Mouse (Mus musculus) heart, embryonic 16.5 days (tissue): ENCODE measurements around the gene Olfr789. TPM values are rescaled to one million over a fixed set of nuclear protein-coding genes. Genes with fewer than 3 reads are reported as not detected.

ENCODE experiments used
- ATAC-seq: fragments of 200-750 bp; cut with Nextera tagmentation; replicated peaks from 2 replicates; pipeline ENCODE4 v1.8.0; 2017; ENCODE audit warnings: moderate number of reproducible peaks; ENCODE audit not compliant: insufficient read depth, low FRiP score; ENCODE audit errors: extremely low read depth
- H3K27ac ChIP-seq: fragments of 300-500 bp; sonication (generic); 2 replicates; pipeline ENCODE4 v1.5.1; 2014; ENCODE audit warnings: mild to moderate bottlenecking, low read length, control low read depth, moderate library complexity
- H3K27me3 ChIP-seq: fragments of 300-500 bp; sonication (generic); 2 replicates; pipeline ENCODE4 v1.6.1; 2014; ENCODE audit warnings: low read length, mixed read lengths; ENCODE audit not compliant: control insufficient read depth, insufficient read depth
- H3K36me3 ChIP-seq: fragments of 300-500 bp; sonication (generic); 2 replicates; pipeline ENCODE4 v1.6.1; 2014; ENCODE audit not compliant: control insufficient read depth, insufficient read depth
- H3K4me1 ChIP-seq: fragments of 300-500 bp; sonication (generic); 2 replicates; pipeline ENCODE4 v1.6.1; 2014; ENCODE audit warnings: low read length, mixed read lengths; ENCODE audit not compliant: control insufficient read depth, insufficient read depth
- H3K4me2 ChIP-seq: fragments of 300-500 bp; sonication (generic); 2 replicates; pipeline ENCODE4 v1.6.1; 2014; ENCODE audit warnings: low read depth, mild to moderate bottlenecking, control low read depth, low read length
- H3K4me3 ChIP-seq: fragments of 300-500 bp; sonication (generic); 2 replicates; pipeline ENCODE4 v1.5.1; 2014; ENCODE audit warnings: mild to moderate bottlenecking, control low read depth, low read length
- H3K9ac ChIP-seq: fragments of 300-500 bp; sonication (generic); 2 replicates; pipeline ENCODE4 v1.6.1; 2014; ENCODE audit warnings: low read length, control low read depth
- H3K9me3 ChIP-seq: fragments of 300-500 bp; sonication (generic); replicated peaks from 2 replicates; pipeline ENCODE4 v1.6.1; 2016; ENCODE audit warnings: low read length; ENCODE audit not compliant: control insufficient read depth
- WGBS: fragments of 180-500 bp; shearing (Covaris S2); extraction: QIAGEN DNeasy Blood & Tissue Kit; methylation state at CpG from one replicate; pipeline ENCODE4 v1.1.7; 2014; 5-methylcytosine and 5-hydroxymethylcytosine counted together
- polyA plus RNA-seq: library from polyadenylated mRNA; unstranded; fragments of >200 nt; fragmentation: Nextera tagmentation; extraction: Ambion mirVana; gene quantifications from 2 replicates; pipeline ENCODE4 v1.2.1, GENCODE M21; 2015

Olfr789 gene
- not detected in 2 replicates for polyA plus RNA-seq

DNA sequence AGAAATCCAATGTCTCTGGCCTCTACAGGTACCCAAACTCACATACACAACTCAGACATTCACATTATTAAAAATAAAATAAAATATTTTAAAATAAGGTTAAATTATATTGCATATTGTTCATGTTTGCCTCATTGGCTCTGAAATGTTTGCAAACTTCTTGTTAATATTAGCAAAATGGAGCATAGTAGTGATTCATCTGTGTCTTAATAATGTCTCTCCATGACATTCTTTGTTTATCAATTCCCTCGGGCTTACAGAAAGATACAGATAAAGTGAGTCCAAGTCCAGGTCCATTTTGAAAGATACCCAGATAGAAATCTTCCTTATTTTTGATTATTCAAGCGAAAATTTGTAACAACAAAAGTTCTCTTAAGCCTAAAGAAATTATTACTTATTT, at the start of gene Olfr789:
TSS of gene Olfr789 (plus strand) at position 301 of the 400 bp plus-strand sequence.
- H3K4me2 ChIP-seq: no peak within 1 kb of the TSS
- H3K9ac ChIP-seq: no peak within 1 kb of the TSS
- ATAC-seq: no peak
- no peaks in the 10 kb centered on the region for H3K4me1 ChIP-seq
- no peak within 1 kb of the TSS for H3K4me3 ChIP-seq
- no peak within 1 kb of the TSS for H3K27ac ChIP-seq
- no peaks in the 10 kb centered on the region for H3K36me3 ChIP-seq
- 47% methylated on average over 2 of the region's 2 CpGs for WGBS
- no peaks in the 10 kb centered on the region for H3K27me3 ChIP-seq
- H3K9me3 ChIP-seq: no peaks in the 10 kb centered on the region

DNA sequence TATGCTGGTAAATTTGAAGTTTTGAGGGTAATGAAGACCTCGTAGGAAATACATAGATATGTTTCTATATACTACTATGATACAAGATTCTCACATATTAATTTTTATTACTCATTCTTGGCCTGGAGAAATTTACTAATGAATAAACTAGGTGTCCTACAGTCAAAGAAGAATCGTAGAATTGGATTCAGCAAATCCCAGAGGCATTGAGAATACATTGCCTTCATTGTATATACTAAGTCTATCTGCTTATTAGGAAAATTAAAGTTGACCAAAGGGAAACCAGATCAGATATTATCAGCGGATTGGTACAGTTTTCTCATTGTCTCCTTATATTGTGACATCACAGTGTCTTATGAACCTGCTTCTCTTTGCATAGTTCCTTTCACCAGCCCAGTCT, 23.0 kb upstream of the Olfr789 start, which contains the start of gene Olfr787:
TSS of gene Olfr787 (plus strand) at position 301 of the 400 bp plus-strand sequence.
- no peak within 1 kb of the TSS for H3K4me3 ChIP-seq
- H3K27ac ChIP-seq: no peak within 1 kb of the TSS
- no peak for ATAC-seq
- H3K4me2 ChIP-seq: no peak within 1 kb of the TSS
- no peaks in the 10 kb centered on the region for H3K4me1 ChIP-seq
- 72% methylated on average over 3 of the region's 3 CpGs for WGBS
- H3K9ac ChIP-seq: no peak within 1 kb of the TSS
- no peaks in the 10 kb centered on the region for H3K27me3 ChIP-seq
- no peaks in the 10 kb centered on the region for H3K9me3 ChIP-seq
- no peaks in the 10 kb centered on the region for H3K36me3 ChIP-seq

DNA sequence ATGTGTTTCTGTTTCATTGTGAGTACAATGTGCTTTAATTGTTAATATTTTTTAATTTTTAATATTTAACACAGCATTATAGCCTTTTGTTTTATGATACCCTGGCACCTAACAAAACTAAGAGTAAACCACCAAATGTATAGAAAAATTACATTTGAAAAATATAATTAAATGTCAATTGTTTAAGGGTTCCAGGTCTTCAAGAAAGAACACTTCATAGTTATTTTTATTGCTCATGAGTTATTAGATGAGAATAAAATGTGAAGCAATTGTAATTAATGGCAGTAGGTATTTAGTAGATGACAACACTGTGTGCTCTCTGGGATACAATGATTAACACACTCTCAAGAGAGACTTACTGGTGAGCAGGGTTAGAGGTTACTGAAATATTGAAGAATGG, 13.9 kb upstream of the Olfr789 start, which contains the start of gene Olfr788:
TSS of gene Olfr788 (plus strand) at position 301 of the 400 bp plus-strand sequence.
- Histone ChIP-seq H3K9me3 (no peaks in the 10 kb centered on the region), H3K27ac (no peak within 1 kb of the TSS)
- ATAC-seq: no peak

DNA sequence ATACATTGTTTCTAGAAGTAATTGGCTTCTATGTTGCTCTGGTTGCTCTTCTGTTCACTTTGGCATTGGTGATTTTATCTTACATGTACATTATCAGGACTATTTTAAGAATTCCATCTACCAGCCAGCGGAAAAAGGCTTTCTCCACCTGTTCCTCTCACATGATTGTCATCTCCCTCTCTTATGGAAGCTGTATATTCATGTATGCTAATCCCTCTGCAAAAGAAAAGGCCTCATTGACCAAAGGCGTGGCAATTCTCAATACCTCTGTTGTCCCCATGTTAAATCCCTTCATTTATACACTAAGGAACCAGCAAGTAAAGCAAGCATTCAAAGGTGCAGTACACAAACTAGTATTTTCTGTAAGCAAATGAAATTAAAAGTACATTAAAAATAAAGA, 11.3 kb upstream of the Olfr789 start:
- WGBS: 62% methylated on average over 2 of the region's 2 CpGs
- no peak overlapping the region for H3K9ac ChIP-seq
- no peak overlapping the region for H3K27ac ChIP-seq
- ATAC-seq: no peak
- H3K4me1 ChIP-seq: no peaks in the 10 kb centered on the region
- H3K9me3 ChIP-seq: no peaks in the 10 kb centered on the region
- no peak overlapping the region for H3K4me3 ChIP-seq
- no peaks in the 10 kb centered on the region for H3K36me3 ChIP-seq
- no peaks in the 10 kb centered on the region for H3K27me3 ChIP-seq
- H3K4me2 ChIP-seq: no peak overlapping the region

More for the DNA sequence above, 13.9 kb upstream of the Olfr789 start, which contains the start of gene Olfr788:
- no peak within 1 kb of the TSS for H3K4me2 ChIP-seq
- no peaks in the 10 kb centered on the region for H3K4me1 ChIP-seq
- H3K27me3 ChIP-seq: no peaks in the 10 kb centered on the region
- no peaks in the 10 kb centered on the region for H3K36me3 ChIP-seq
- no peak within 1 kb of the TSS for H3K9ac ChIP-seq
- H3K4me3 ChIP-seq: no peak within 1 kb of the TSS

DNA sequence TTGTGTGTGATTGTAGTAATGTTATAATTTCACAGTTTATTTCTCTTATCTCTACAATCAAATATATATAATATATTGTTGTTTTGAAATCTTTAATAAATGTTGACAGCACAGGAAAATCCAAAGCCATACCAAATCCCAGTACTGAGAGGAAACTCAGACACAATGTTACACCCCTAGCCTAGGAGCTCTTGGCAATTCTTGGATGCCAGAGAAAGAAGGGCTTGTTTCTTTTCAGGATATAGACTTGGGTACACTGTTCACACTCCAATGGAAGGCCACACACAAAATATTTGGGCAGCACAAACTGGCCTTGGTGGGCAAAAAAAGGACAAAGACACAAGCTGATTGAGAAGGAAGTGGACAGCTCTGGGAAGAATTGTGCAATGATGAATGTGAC, 10.8 kb upstream of the Olfr789 start:
- no peaks in the 10 kb centered on the region for H3K4me1 ChIP-seq
- no peak for ATAC-seq
- H3K9ac ChIP-seq: no peak overlapping the region
- H3K27ac ChIP-seq: no peak overlapping the region
- no peaks in the 10 kb centered on the region for H3K36me3 ChIP-seq
- no peak overlapping the region for H3K4me2 ChIP-seq
- H3K27me3 ChIP-seq: no peaks in the 10 kb centered on the region
- no peak overlapping the region for H3K4me3 ChIP-seq
- no peaks in the 10 kb centered on the region for H3K9me3 ChIP-seq

DNA sequence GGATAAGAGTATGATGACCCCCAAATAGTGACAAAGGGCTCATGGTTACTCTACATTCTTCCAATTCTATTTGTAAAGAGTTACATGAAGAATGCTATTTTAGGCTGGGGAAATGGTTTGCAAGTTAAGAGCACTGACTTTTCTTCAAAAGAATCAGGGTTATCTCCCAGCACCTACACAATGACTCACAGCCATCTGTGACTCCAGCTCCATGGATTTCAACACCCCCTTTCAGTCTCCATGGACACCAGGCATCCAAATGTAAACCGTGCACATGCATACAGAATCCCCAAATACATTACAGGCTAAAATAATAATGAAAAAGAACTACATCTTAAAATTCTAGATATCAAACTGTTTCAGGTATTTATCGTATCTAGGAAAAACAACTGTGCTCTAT, 5.5 kb downstream of the Olfr789 start:
- Histone ChIP-seq H3K4me2 (no peak overlapping the region), H3K4me1 (no peaks in the 10 kb centered on the region), H3K4me3 (no peak overlapping the region), H3K36me3 (no peaks in the 10 kb centered on the region), H3K9ac (no peak overlapping the region), H3K27me3 (no peaks in the 10 kb centered on the region), H3K27ac (no peak overlapping the region), H3K9me3 (no peaks in the 10 kb centered on the region)
- 71% methylated on average over 2 of the region's 2 CpGs for WGBS
- ATAC-seq: no peak

DNA sequence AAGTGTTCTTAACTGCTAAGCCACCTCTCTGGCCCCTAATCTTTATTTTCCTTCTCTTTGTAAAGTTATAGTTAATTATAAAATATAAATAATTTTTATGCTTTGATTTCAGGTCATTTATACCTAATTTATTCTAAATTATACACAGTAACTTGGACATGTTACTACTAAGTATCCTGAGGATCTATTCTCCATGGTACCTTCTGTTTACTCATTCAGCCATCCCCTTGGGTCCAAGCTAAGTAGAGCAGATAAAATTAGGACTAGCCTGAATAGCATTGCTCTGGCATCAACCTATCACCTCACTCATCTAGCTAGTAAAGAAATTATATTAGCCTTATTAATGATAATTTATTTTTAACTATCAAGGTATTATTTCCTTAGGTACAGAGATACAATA, 13.6 kb downstream of the Olfr789 start, which contains the start of gene Olfr790:
TSS of gene Olfr790 (plus strand) at position 301 of the 400 bp plus-strand sequence.
- no peak within 1 kb of the TSS for H3K4me3 ChIP-seq
- H3K9ac ChIP-seq: no peak within 1 kb of the TSS
- no peak for ATAC-seq
- H3K9me3 ChIP-seq: no peaks in the 10 kb centered on the region
- H3K27ac ChIP-seq: no peak within 1 kb of the TSS
- H3K27me3 ChIP-seq: no peaks in the 10 kb centered on the region
- no peaks in the 10 kb centered on the region for H3K36me3 ChIP-seq
- no peak within 1 kb of the TSS for H3K4me2 ChIP-seq
- no peaks in the 10 kb centered on the region for H3K4me1 ChIP-seq

DNA sequence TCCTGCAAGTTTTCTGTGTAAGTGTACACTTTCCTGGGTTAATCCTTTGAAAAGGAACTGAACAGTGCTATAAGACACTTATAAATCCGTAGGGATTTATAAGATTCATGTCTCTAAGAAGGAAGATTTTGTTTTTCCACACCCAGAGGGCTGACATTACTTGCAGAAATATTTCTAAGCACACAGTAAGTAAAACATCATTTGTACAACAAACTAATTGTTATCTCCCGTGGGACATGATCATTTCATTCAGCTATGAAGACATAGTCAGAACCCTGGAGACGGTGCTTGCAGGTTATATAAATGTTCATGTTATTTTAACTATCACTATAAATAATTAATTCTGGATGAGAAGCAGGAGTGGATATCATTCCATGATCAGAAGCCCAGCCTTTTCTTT, 36.9 kb downstream of the Olfr789 start, which contains the start of gene Olfr791:
TSS of gene Olfr791 (plus strand) at position 301 of the 400 bp plus-strand sequence.
- Histone ChIP-seq H3K4me3 (no peak within 1 kb of the TSS), H3K4me2 (no peak within 1 kb of the TSS), H3K36me3 (no peaks in the 10 kb centered on the region), H3K4me1 (no peaks in the 10 kb centered on the region), H3K9ac (no peak within 1 kb of the TSS), H3K27me3 (no peaks in the 10 kb centered on the region), H3K9me3 (no peaks in the 10 kb centered on the region), H3K27ac (no peak within 1 kb of the TSS)
- WGBS: 51% methylated on average over 3 of the region's 3 CpGs
- no peak for ATAC-seq

DNA sequence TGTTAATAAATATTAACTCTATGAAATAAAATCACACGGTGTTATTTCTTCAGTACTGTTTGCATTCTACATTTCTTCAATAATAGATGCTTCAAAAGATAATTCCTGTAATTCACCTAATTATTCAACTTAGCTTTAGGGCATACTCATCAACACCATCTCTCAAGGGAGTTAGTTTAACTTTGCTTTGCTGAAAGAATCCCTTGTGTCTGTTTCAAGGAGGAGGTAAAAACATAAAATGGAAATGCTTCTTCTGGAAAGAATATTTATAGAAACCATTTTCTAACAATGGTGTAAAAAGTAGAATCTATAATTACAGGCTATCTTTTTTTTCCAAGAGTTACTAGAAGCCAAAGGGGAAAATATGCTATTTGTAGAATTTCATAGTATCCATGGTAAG, 54.3 kb downstream of the Olfr789 start, which contains the start of gene Olfr792:
TSS of gene Olfr792 (plus strand) at position 301 of the 400 bp plus-strand sequence.
- H3K4me3 ChIP-seq: no peak within 1 kb of the TSS
- no peaks in the 10 kb centered on the region for H3K36me3 ChIP-seq
- H3K27me3 ChIP-seq: no peaks in the 10 kb centered on the region
- no peak within 1 kb of the TSS for H3K9ac ChIP-seq
- H3K4me1 ChIP-seq: no peaks in the 10 kb centered on the region
- WGBS: 68% methylated on average over 1 of the region's 1 CpGs
- ATAC-seq: no peak
- H3K27ac ChIP-seq: no peak within 1 kb of the TSS
- H3K4me2 ChIP-seq: no peak within 1 kb of the TSS
- H3K9me3 ChIP-seq: no peaks in the 10 kb centered on the region; the same call in none of the 2 replicates
